Mouse (Mus musculus): ENCODE measurements around the gene Vmn1r28.
"Not testable (repeated sequence)": the region's sequence is repeated elsewhere in the genome, so short reads cannot be mapped to it uniquely, and the experiment has no call there.

Gene Vmn1r28

DNA sequence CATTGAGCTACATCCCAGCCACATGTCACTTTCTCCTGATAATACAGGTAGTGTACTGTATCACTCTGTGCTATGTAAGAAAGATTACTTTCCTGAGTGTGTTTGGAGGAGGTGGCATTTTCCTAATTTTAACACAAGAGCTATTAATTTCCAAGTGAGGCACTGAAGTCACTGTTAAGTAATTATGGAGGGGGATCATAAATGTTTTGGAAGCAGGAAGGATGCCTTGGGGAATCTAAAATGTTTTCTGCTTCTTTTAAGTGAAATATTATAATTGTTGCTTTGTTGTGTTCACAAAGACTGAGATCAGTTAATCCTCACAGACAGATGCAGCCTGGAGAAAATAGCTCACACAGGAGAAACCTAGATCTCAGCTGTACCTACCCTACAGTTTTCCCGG lies at the start of gene Vmn1r28:
Gene Vmn1r28, plus strand, starts transcription at position 301 of the 400 bp plus-strand sequence.
- DNase-seq, result no peak

DNA sequence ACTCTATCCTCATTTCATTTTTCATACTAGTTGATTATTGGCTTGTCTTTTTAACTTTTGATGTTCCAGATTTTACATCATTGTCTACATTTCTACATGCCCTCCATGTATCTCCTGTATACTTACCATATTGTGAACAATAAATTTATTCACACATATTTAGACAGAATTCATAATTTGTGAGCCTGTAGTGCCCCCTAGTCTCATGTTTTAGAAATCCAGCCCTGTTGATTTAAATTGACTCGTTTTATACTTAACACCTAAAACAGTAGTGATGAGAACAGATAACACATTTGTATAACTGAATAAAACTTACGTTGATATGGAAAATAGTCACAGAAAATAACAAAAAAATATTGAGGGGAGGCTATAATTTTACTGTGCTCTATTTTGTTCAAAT lies 45.7 kb upstream of the Vmn1r28 start:
- DNase-seq, result no peak

DNA sequence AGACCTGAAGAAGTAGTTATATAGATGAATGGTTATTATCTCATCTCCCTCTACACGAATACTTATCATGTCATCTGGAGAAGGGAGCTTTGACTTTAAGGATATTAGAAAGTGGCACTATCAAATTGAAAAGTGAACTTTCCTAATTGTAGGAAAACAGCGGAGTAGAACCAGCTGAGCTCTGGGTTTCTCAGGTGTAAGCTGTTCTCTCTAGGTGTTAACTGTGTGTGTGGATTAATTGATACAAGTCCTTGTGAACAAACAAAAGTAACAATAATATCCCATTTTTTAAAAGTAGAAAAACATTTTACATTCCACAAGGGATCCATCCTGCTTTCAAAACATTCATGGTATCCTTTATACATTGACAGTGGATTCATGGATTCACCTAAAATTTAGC lies 43.1 kb upstream of the Vmn1r28 start, which contains the start of gene Vmn1r27:
Gene Vmn1r27, minus strand, starts transcription at position 101 of the 400 bp plus-strand sequence.
- DNase-seq, result no peak

DNA sequence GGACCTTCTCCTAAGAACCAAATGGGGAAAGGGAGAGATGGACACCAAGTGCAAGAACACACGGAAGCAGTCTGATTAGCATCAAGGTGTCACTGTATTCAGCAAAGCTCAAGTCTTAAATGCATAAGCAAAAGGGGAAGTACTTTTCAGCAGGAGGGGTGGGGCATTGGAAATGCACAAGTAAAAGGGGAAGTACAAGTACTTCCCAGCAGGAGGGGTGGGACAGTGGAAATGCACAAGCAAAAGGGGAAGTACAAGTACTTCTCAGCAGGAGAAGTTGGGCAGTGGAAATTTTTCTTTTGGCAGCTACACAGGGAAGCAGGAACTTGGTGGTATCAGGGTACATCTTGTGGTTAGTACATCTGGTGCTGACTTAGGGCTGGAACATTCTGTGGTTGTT lies 17.8 kb downstream of the Vmn1r28 start:
- not testable (repeated sequence) for DNase-seq

DNA sequence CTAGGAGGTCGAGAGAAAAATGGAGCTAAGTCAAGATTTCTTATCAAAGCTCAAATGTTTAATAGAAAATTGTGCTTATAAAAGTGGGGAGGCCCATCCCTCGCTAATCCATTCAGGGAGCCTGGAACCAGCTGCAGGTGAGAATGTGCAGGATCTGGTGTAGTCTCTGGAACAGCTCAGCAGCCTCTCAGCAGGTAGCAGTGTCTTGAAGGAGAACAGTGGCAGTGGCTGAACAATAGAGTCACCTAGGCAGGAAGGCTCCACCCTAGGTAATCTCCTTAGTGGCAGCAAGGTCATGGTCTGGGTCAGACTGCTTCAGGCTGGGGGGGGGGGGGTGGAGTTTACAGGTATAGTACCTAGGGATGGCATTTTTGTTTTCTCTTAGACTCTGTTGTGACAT lies 30.4 kb downstream of the Vmn1r28 start:
- no peak for DNase-seq

DNA sequence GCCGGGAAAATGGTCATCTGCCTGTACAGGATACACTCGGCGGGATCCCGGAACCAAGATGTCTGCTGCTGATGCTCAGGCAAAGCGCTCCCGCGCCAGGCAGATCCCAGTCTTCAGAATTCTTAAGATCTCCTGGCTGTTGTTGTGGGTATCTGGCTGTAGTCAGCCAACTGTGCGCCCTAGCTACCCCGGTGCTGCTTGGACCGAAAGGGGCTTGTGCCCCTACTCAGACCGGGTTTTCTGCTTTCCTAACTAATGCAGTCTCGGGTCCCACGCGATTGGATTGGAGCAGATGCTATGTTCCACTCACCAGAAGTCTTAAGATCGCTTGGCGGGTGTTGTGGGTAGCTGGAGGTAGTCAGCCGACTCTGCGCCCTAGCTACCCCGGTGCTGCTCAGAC lies 36.7 kb downstream of the Vmn1r28 start:
- not testable (repeated sequence) for DNase-seq

DNA sequence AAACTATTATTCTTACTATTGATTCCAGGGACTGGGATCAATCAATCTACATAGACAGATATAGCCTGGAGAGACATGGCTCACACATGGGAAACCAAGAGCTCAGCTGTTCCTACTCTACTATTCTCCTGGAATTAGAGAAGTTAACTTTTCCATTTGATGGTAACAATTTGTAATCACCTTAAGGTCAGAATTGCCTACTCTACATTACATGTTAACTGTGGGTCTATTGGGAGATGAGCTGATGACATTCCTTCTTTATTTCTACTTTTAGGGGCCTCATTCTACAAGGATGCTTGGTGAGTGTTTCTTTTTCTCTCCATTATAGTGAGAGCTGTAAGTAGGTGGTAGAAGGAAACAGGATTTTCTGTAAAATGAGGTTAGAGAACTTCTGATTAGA lies 39.4 kb downstream of the Vmn1r28 start, which contains the start of gene Vmn1r29:
Gene Vmn1r29, plus strand, starts transcription at position 301 of the 400 bp plus-strand sequence.
- DNase-seq, result no peak

Data from cerebellum, postnatal 14 days (tissue).